Mouse (Mus musculus): ENCODE measurements around the gene Dok5.

Dok5 gene

DNA sequence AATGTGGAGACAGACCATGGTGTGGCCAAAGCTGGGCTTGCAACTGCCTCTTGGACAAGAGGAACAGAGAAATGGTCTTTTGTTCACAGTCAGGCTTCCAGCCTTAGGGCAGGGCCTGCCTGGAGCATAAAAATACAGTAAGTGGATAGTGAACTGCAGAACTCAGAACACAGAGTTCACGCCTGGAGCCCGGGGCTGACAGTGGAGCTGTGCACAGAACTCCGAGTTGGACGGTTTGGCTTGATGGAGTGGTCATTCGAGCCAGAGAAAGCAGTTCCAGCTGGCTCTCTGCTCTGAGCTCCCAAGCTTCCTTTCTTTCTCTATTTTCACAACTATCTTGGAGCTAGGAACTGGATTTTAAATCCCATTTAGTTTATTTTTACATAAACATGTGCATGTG lies 124.5 kb downstream of the Dok5 start:
- no peak for DNase-seq (ENCODE audit: extremely low spot score, low read depth, low spot score)

DNA sequence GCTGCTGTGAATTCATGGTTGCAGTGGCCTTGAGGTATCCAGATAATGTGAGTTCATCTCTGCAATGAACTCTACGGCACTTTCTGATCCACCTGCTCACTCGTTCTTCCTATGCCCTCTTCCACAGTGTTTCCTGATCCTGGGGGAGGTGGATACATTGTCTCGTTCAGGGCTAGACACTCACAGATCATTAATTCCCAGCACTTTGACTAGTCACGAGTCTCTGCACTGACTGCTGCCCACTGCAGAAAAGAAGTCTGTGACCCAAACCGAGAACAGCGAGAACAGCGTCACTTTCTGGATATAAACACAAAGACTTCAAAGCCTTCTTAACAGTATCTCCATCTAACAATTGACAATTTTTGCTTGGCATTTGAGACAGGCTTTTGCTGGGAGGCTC lies 125.9 kb downstream of the Dok5 start:
- no peak for DNase-seq (ENCODE audit: extremely low spot score, low read depth, low spot score)

DNA sequence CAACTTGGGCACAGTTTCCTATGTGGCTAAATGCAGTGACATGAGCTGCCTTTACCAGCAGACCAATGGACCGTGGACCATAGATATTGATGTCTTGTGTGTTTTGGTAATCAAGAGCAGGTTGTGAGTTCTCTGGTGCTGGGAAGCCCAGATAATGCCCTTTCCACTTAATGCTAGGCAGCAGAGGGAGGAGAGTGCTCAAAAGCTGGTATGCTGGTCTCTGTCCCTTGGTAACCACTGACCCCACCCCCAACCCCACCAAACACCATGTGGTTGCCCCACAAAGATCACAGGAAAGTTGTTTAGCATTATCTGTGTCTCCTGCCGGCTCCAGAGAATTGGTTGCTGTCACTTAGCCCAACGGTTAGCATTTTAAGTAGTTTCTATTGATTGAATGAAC lies 127.0 kb downstream of the Dok5 start:
- DNase-seq (ENCODE audit: extremely low spot score, low read depth, low spot score) = no peak

DNA sequence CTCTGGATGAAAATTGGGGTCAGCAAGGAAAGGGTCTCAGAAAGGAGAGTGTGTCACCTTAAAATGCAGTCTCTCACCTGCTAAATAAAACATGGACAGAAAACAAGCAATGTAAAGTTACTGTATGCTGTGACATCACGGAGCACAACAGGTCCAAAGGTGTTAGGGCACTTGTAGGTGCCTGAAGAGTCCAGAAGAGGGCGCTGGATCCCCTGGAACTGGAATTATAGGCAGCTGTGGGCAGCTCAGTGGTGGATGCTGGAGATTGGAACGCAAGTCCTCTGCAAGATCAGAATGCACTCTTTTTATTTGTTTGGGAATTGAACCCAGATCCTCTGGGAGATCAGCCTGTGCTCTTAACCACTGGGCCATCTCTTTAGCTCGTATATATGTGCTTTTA lies 129.0 kb downstream of the Dok5 start:
- DNase-seq (ENCODE audit: extremely low spot score, low read depth, low spot score) = no peak

DNA sequence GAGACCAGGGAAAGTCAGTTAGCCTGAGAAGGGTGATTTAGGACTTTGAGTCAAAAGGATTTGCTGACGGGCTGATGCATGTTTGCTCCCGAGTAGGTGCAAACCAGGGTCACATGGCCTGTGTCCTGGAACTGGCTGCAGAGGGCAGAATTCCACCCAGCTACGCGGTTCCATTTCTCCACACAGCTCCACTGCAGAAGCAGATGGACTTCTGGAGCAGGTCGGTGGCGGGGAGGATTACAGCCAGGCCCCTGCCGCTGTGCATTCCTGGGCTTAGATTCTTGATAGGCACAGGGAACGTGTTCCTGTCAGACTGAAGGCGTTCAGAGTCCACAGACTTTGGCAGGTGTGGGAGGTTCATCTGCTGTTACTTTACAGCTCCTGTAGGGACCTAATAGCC lies 131.2 kb downstream of the Dok5 start:
- DNase-seq (ENCODE audit: extremely low spot score, low read depth, low spot score) = no peak

DNA sequence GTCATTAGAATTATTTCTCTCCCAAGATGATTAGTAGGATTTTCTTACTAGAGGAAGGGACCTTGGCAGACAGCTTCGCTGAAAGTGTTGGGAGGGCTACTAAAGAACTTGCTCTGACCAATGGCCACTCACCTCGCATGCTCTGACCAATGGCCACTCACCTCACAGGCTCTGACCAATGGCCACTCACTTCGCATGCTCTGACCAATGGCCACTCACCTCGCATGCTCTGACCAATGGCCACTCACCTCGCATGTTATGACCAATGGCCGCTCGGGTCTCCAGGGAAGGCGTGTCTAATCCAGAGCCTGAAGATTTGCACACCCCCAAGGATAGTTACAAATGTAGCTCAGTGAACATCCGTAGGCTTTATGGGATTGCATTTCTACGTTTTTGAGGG lies 131.6 kb downstream of the Dok5 start:
- DNase-seq (ENCODE audit: extremely low spot score, low read depth, low spot score) = no peak

DNA sequence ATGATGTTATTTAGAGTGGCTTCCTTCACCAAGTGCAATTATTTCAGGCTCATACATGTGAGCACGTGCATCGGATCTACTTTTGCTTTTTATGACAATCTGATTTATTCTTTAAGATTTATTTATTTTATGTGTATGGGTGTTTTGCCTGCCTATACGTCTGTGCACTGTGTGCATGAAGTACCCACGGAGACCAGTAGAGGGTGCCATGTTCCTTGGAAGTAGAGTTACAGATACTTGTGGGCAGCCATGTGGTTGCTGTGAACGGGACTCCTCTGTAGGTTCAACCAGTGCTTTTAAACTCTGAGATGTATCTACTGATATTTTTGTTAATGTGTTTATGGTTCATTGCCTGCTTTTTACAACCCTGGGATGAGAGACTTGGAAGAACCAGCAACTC lies 132.4 kb downstream of the Dok5 start:
- DNase-seq (ENCODE audit: extremely low spot score, low read depth, low spot score) = no peak

DNA sequence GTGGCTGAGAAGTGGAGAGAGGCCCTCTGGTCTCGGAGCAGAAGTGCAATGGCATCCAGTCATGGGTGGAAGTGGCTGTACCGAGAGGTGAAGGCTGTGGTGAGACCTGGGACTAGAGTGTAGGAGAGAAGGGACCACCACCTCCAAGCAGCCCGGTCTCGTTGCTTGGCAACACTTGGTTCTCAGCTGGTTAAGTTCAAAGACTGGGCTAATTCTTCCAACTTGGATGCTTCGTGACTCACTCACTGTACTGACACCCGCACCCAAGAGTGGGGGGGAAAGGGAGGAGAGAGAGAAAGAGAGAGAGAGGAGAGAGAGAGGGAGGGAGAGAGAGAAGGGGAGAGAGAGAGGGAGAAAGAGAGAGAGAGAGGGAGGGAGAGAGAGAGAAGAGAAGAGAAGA lies 133.2 kb downstream of the Dok5 start:
- no peak for DNase-seq (ENCODE audit: extremely low spot score, low read depth, low spot score)

DNA sequence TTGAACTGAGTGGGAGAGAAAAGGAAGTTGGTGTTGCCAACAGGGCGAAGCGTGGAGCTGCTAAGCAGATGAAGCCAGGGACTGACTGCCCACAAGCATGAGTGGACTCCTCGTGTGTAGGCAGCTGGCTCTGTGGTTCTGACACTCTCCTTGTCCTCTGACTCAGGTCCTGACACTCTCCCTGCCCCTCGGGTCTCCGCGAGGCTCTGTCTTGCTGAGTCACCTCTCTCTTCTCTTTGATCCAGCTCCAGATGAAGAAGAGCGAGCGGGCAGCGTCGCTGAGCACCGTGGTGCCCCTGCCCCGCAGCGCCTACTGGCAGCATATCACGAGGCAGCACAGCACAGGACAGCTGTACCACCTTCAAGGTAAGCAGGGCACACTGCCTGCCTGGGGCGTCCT lies 139.0 kb downstream of the Dok5 start:
- no peak for DNase-seq (ENCODE audit: extremely low spot score, low read depth, low spot score)

DNA sequence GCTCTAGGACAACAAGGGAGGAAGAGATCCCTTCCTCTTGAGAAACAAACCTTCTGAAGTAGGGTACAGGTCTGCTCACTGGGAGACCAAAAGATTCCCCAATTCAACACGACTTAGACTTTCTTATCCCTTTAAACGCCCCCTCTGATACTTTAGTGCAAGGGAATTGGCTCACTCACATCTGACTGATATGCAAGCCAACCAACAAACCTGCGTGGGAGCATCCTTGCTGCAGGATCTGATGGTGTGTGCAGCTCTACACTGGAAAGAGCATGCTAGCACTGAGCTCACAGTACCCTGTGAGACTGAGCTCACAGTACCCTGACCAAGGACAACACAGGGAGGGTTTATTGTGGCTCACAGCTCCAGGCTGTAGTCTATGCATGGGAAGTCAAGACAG lies 139.9 kb downstream of the Dok5 start:
- DNase-seq (ENCODE audit: extremely low spot score, low read depth, low spot score) = no peak

DNA sequence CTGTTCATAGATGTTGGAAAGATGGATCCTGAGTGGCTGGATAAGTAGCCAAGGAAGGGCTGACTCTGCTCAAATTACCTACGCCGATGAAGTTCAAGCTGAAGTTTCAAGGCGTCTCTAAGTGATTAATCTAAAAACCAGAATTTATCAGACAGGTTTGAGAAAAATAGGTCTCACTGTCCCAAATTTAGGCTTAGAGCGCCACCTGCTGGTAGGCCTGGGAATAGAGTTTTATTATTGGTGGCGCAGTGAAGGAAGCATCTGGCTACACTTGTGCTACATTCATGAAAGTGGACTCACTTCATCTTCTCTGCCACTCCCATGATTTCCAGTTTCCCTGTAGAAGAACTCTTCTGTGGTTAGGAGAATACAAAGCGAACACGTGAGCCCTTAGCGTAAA lies 141.8 kb downstream of the Dok5 start:
- peak; percentile 71 for DNase-seq (ENCODE audit: extremely low spot score, low read depth, low spot score)

DNA sequence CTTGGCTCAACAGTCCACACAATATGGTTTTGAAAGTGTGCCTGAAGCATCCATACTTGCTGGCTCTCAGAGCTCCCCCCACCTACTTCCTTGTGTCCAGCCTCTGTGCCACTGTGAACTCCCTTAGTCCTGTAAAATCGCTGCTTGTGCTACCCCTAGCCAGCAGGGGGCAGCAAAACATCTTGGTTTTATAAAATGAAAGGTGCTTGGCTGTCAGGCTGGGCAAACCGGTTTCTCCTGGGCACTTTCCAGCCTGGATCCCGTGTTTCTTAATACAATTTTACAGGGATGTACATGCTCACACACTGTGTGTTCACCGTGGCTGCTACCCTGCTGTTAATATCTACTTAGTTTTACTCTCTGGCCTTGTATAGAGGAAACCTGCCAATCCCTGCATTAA lies 145.9 kb downstream of the Dok5 start:
- peak; percentile 92 for DNase-seq (ENCODE audit: extremely low spot score, low read depth, low spot score)

DNA sequence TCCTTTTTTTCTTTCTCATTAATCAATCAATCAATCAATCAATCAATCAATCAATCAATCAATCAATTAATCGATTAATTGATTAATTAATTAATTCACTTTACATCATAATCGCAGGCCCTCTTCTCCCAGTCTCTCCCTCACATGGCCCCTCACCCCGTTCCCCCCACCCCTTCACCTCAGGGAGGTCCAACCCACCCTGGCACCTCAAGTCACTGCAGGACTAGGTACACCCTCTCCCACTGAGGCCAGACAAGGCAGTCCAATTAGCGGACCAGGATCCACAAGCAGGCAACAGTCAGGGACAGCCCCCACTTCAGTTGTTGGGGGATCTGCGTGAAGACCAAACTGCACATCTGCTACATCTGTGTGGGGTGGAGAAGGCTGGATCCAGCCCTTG lies 146.3 kb downstream of the Dok5 start:
- DNase-seq (ENCODE audit: extremely low spot score, low read depth, low spot score) = no peak

DNA sequence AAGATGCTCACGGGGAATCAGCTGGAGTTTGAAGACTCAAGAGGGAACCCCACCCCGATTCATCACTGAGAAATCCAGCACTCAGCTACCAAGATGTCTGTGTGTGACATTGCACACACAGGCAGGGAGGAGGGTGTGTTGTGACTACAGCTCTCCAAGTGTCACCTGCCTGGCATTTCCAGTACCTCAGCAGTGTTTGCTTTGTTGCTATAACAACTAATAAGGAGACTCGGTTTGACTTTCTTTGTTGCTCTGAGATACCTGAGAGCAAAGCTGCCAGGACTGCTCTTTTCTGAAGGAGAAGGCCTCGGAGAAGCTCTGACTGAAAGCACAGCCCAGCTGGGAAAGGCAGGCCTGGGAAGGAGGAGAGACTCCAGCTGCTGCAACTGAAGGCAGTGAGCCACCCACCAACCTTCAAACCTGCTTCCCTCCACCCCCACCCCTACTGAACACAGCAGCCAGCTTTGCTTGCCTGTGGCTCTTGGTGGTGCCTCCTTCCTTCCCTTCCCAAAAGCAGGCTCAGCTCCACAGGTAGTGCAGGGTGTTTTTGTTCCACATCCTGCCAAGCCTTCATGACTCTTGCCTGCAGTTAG lies 152.7 kb downstream of the Dok5 start:
- DNase-seq (ENCODE audit: extremely low spot score, low read depth, low spot score) = no peak

DNA sequence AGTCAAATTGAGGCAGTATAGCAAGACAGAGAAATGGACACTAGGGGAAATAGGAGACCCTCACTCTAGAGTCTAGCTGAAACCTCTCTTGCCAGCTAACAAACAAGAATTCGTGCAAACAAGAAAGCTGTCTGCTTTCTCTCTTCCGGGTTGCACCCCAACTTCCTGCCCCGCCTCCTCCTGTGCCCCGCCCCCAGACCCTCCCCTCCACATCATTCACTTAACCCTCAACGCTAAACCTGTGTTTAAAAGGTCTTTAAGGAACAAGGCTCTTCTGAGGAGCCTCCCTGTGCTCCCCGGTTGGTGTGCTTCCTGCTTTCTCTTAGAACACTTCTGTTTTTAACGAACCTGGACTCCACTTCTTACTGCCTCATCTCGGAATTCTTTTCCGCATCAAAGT lies 156.4 kb downstream of the Dok5 start:
- no peak for DNase-seq (ENCODE audit: extremely low spot score, low read depth, low spot score)

DNA sequence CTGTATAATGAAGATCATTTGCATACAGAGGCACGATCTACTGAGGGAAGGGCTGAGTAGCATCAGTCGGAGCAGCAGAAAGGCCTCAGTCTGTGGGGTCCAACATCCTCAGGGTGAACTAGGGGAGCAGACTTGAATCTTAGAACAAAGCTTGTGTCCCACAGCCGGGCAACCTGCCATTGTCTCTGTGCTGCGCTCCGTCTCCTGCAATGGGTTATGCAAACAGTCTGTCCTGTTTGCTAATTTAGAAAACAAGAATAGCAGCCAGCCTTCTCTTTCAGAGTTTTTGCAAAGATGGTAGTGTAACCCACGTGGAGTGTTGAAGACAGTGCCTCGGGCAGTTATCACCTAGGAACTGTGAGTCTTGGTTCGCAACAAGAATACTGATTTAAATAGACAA lies 163.5 kb downstream of the Dok5 start:
- no peak for DNase-seq (ENCODE audit: extremely low spot score, low read depth, low spot score)

DNA sequence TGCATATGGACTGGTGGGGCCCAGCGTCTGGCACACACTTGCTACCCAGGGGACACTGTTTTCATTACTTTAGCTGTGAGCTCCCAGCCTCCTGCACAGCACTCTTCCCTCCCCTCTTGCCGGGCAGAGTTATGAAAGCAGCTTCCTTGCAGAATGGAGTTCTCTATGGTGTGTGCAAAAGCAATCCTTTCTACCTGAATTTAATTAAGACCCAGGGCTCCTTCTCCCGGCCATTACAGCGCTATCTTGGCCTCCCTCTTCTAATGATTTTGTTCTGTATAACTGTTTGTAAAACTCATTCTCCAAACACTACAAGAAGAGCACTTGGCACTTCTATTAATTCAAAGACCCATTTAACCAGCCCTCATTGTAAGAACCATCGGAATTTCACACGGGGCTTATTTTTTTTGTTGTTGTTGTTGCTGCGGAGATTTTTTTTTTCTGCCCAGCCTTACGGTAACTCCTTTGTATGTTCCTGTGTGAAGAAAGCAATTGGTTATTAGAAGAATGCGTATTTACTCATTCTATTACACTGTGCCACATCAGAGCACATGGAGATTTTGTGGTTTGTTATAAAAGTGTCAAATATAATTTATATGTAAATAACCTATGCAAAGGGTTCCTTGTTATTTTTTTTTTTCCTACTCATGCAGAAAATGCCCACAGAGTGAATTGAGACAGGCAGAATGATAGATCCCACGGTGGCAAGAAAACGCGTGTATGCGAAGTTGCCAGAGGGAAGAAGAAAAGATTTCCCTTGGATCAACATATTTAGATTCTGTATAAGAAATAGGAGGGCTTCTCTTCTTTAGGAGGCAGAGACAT lies 170.8 kb downstream of the Dok5 start:
- no peak for DNase-seq (ENCODE audit: extremely low spot score, low read depth, low spot score)

DNA sequence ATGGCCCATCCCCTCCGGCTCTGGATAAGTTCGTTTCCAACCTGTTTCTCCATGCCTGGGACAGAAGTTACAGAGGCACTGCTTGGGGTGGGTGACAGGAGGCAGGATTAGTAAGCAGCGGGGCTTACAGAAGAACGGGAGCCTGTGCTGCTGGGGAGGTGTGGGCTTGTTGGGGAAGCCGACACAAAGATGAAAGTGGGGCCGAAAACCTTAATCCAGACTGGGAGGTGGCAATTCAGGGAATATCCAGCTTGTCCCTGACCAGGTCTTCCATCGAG lies 171.4 kb downstream of the Dok5 start:
- no peak for DNase-seq (ENCODE audit: extremely low spot score, low read depth, low spot score)

DNA sequence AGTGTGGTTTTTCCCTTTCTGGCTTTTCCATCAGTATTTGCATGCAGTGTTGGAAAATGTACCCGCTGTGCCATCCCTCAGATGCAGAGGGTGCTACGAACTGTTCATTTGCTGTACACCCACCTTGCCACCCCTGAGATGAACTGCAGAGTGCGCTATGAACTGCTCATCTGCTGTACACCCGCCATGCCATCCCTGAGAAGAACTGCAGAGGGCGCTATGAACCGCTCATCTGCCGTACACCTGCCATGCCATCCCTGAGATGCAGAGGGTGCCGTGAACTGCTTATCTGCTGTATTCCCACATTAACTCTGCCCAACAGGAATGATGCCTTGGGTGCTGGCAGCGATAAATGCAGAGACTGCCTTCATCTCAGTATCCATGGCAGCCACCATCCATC lies 171.8 kb downstream of the Dok5 start:
- DNase-seq (ENCODE audit: extremely low spot score, low read depth, low spot score) = no peak

DNA sequence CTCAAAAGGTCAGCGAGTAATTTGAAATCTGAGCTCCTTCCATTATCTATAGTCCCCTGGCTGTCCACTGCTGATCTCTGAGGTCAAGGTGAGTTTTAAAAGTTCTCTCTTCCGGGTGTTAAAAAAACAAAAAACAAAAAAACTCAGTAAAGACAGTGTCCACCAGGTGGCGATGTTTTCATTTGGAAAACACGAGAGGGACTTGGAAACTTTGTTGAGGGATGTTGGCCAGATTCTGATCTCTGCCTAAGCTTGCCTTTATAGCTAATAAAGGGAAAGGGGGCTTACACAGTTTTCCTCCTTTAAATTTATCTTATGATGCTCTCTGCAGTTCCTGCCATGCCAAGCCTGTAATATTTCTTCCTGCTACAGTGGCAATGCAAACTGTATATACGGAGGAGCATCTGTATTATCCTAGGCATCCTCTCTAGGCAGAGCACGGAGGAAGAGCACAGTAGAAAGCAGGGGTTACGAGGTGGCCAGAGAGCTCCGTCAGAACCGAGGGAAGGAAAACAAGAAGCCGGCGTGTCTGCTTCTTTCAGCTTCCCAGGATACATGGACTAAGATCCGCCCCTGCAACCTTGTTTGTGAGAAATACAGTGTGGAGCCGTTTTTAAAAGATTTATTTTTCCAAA lies 181.1 kb downstream of the Dok5 start:
- DNase-seq (ENCODE audit: extremely low spot score, low read depth, low spot score) = peak; percentile 86

DNA sequence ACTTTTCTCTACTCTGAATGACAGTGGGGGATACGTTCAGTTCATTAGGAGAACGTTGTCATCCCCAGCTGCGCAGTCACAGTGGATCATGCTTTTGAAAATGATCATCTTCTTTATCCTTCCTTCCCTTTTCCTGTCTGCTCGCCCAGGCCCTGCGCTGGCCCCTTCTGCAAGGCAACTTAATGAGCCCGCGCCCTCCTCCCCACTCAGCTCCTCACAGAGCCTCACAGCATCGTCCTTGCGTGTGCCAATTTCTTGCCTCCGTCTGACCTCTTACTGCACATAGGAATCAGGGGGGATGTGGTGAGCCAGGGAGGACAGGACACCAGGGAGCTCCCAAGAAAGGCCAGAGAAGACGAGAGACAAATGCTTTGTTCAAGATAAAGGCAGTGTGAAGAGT lies 182.3 kb downstream of the Dok5 start:
- DNase-seq (ENCODE audit: extremely low spot score, low read depth, low spot score) = no peak

DNA sequence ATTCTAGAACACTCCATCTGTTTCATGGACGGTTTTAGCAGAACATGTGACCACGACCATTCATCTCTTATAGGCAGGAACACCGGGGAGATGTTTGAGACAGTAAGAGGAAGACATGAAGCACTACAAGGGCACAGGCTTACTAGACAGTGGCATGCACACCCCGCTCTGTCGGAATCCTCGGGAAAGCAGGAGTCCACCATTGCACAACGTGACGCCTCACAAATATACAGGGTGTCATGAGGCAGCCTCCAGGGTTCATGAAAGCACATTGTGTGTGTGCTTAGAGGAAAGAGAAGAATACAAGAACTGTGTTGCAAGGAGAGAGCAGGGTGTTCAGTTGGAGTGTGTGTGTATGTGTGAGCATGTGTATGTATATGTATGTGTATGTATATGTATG lies 184.0 kb downstream of the Dok5 start:
- DNase-seq (ENCODE audit: extremely low spot score, low read depth, low spot score) = no peak

DNA sequence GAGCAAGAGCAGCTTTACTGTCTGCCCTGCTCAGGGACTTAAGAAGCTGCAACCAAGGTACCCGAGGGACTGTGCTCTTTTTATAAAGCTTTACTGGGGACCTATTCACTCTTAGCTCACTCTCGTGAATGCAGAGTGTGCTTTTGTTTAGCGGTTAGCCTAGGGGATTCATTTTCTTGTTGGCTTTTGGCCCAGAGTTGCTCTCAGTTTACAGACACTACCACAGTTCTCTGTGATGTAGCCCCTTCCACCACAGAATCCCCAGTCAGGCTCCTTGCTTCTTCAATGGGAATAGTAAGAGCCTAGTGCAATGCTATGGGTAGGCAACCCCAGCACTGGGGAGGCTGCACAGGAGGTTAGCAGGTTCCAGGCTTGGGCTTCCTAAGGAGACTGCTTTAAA lies 190.7 kb downstream of the Dok5 start:
- DNase-seq (ENCODE audit: extremely low spot score, low read depth, low spot score) = no peak
